Mouse (Mus musculus): Measurements from ENCODE around the gene Mettl26.

Mettl26 gene

DNA sequence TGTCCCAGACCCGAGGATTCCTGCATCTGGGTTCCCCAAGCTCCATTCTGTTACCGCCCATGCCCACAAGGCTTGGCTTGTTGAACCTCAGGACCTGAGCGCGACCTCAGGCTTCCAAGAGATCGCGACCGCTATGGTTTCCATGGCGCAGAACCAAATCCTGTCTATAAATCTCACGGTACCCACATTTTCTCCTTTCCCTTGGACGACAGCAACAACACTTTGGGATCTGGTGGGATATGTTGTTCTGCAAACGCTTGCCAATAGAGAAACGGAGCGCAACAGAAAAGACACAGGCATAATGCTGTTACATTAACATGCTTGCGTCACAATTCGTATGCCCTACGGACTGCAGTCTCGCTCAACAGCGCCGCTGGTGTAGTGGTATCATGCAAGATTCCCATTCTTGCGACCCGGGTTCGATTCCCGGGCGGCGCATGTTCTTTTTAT lies at the start of gene Mettl26:
Gene Mettl26, plus strand, starts transcription at position 354 of the 450 bp plus-strand sequence.
- peak; percentile 92 to 93 for DNase-seq

DNA sequence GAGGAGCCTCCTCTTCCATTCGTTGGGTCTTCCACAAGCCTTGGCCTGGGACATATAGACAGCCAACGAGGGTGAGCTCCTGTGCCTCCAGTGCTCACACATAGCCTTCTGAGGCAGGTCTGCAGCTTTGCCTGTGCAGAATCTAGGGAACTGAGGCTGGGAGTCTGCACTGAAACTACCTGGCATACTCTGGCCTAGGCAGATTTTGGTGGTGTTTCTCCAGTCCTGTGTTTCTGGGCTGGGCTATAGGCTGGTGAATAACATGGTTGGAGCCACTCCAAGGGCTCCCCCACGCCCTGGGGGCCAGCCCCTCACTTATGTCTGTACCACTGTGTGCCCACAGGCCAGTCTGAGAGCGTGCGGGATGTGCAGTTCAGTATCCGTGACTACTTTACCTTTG lies 49.6 kb upstream of the Mettl26 start:
- no peak for DNase-seq

DNA sequence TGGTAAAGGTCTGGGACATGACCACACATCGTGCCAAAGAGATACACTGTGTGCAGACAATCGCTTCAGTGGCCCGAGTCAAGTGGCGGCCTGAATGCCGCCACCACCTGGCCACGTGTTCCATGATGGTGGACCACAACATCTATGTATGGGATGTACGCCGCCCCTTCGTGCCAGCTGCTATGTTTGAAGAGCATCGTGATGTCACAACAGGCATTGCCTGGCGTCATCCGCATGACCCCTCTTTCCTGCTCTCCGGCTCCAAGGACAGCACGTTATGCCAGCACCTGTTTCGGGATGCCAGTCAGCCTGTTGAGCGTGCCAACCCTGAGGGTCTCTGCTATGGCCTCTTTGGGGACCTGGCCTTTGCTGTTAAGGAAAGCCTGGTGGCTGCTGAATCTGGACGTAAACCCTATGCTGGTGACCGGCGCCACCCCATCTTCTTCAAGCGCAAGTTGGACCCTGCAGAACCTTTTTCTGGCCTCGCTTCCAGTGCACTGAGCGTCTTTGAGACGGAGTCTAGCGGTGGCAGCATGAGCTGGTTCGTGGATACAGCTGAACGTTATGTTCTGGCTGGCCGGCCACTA lies 48.8 kb upstream of the Mettl26 start:
- no peak for DNase-seq

DNA sequence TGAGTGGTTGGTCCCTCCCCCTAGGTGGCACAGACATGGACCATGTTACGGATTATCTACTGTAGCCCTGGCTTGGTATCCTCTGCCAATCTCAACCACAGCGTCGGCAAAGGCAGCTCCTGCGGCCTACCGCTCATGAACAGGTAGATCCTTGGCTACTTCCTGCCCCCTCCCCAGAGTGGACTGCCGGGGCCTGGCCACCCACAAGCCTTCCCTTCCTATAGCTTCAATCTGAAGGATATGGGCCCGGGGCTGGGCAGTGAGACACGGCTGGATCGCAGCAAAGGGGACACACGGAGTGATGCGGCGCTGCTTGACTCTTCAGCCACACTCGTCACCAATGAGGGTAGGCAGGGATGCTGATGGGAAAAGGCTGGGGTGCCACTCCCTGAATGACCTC lies 47.9 kb upstream of the Mettl26 start:
- no peak for DNase-seq

DNA sequence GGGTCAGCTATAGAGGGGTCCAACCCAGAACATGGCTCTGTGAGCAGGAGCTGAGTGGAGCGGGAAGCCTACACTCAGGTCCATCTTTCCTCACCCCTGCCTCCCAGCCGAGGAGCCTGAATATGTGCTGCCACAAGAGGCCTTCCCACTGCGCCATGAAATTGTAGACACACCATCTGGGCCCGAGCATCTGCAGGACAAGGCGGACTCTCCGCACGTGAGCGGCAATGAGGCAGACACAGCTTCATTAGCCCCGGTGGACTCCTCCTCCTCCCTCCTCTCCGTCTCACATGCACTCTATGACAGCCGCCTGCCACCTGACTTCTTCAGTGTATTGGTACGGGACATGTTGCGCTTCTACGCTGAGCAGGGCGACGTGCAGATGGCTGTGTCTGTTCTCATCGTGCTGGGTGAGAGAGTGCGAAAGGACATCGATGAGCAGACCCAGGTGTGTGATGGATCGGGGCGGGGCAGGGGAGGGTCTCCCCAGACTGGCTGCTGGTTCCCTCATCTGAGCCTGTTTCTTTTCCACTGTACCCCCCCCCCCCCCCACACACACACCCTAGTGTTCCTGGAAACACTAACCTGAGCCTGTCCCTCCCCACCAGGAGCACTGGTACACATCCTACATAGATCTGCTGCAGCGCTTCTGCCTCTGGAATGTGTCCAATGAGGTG lies 47.2 kb upstream of the Mettl26 start:
- no peak for DNase-seq

DNA sequence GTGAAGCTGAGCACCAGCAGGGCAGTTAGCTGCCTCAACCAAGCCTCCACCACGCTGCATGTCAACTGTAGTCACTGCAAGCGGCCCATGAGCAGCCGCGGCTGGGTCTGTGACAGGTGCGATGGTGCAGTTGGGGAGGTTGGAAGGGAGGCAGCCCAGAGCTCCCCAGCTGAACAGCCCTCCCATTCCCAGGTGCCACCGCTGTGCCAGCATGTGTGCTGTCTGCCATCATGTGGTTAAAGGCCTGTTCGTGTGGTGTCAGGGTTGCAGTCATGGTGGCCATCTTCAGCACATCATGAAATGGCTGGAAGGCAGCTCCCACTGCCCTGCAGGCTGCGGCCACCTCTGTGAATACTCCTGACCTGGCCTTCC lies 46.7 kb upstream of the Mettl26 start:
- no peak for DNase-seq

DNA sequence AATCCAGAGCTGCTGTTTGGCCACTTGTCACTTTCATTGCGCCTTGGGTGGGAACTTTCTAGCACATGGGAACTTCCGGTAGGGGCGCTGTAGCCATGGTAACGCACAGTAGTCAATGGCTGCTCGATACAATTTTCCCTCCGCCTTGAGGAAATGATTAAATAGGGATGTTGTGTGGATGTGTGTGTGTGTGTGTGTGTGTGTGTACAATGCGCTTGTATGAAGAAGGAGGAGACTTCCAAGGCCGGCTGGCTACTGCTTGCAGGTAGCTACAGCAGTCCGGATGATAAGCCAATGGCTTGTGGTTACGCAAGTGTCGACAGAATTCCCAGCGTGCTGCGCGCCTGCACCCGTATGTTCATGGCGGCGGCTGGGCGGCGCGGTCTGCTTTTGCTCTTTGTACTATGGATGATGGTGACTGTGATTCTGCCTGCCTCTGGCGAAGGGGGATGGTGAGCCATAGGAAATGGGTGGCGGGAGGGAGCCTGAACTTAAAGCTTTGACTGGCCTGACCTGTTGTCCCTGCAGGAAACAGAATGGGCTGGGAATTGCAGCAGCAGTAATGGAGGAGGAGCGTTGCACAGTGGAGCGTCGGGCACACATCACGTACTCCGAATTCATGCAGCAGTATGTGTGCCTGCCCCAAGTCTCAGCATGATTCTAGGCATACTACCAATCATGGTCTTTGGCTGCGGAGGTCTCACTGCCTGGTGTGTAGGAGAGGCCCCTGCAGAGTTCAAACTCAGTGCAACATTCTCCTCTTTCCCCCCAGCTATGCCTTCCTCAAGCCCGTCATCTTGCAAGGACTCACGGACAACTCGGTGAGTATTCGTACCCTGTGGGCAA lies 45.9 kb upstream of the Mettl26 start, which contains the start of gene Jmjd8:
Gene Jmjd8, plus strand, starts transcription at position 156 of the 846 bp plus-strand sequence.
- DNase-seq, result peak; percentile 73 to 75

DNA sequence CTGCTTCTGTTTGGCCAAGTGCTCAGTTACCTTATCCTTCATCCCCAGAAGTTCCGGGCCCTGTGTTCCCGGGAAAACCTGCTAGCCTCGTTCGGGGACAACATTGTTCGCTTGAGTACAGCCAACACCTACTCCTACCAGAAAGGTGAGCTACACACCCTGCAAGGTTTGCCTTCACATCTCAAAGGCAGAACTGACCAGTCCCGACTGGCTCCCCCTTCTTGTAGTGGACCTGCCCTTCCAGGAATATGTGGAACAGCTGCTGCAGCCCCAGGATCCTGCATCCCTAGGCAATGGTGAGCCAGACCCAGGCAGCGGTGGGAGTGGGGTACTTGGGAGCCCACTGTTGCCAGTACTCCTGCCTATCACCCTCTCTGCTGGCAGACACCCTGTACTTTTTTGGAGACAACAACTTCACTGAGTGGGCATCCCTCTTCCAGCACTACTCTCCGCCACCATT lies 45.3 kb upstream of the Mettl26 start:
- DNase-seq, result no peak

DNA sequence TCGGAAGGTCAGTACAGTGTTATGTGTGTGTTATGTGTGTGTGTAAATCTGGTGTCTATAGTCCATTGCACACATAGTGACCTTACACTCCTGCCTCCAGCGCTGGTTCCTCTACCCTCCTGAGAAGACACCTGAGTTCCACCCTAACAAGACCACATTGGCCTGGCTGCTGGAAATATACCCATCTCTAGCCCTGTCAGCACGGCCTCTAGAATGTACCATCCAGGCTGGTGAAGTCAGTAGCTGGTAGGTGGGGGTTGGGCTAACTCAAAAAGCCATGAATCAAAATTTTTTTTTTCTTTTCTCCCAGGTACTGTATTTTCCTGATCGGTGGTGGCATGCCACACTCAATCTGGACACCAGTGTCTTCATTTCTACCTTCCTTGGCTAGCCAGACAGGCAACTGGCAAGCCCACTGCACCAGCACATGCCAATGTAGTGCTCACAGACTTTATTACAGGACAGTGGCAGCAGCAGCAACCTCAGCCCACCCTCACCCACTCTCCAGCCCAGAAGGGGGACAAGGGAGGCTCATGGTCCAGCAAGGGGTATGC lies 44.6 kb upstream of the Mettl26 start:
- DNase-seq, result no peak

DNA sequence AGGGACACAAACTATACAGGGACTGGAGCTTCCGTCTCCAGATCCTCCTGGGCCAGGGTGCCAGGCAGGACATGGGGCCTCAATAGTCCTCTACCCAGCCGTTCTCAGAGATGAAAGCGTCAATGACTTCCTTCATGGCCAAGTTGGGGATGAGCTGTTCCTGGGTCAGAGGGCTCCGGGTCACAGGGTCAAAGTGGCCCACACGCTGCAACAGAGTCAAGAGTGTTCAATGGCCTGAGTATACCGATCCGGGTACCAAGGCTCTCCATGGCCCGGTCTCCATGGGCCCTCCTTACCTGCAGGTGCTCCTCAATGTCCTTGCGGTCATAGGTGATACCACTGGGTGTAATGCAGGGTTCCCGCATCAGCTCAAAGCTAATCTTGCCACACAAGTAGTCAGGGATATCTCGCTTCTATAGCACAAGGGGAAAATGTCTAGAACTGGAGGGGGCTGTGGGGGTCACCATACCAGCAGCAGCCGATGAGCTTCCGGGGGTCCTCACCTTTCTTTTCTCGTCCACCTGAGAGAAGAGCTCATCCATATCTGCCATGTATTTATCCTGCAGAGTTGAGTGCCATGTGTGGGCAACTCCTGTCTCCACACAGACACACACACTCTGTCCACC lies 44.0 kb upstream of the Mettl26 start:
- DNase-seq, result no peak

DNA sequence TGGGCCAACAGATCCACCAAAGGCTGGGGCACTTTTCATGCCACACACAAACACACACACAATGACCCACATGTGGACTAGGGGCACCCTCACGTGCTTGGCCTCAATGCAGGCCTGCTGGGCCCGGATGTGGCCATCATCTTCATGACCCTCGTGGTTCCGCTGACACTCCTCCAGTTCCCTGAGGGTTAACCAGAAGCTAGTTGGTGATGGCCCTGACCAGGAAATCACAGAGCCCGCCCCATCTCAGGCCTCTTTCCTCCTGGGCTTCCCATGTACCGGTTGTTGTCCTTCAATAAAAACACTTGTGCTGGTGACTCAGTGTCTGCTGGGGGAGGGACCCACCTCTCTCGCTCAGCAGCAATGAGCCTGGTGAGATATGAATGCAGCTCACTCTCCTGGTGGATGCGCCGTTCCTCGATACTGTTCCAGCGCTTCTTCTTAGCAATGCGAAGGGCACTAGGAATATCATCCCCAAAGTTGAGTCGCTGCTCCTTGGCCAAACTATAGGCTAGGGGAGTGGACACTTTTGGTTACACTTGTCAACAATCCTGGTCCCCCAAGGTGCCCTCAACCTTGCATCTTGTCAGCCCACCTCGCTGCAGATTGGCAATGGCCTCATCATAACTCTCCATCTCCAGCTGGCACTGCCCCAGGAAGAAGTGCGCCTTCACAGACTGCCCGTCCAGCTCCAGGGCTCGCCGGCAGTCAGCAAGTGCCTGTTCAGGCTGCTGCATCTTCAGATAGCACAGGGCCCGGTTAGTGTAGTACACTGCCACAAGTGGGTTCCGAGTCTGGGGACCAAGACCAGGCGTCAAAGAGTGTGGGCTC lies 43.2 kb upstream of the Mettl26 start:
- no peak for DNase-seq

DNA sequence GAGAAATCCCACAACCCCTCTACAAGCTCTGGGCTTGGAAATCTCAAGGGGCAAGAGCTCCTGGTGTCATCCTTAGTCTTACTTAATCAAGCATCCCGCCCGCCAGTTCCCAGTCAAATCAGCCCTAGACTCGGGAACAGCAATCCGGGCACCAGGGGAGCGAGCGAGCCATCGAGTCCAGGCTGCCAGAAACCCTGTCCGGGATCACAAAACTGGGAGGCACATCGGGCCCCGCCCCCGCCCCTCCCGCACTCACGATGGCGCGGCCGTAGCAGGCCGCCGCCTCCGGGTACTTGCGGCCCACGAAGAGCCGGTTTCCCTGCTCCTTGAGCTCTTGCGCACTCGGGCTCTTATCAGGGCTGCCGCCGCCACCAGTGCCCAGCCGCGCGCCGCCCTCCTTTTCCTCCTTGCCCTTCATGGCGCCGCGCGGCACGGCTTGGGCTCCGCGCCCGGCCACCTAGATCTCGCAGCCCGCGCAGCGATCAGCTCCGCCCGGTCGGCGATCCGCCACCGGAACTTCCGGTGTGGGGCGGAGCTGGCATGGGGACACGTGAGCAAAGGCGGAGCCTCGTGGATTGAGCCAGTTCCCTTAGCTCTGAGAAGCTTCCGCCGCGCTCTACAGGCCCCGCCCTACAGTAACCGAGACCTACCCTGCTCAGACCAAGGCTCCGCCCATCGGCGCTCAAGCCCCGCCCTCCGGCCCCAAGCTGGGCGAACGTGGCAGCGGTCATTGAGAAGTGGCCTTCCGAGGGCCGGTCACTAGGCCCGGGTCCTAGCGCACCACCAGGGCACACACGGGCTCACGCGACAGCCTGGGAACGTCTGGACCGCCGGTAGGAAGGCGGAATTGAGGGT lies 42.2 kb upstream of the Mettl26 start:
- peak; percentile 99 to 100 for DNase-seq

DNA sequence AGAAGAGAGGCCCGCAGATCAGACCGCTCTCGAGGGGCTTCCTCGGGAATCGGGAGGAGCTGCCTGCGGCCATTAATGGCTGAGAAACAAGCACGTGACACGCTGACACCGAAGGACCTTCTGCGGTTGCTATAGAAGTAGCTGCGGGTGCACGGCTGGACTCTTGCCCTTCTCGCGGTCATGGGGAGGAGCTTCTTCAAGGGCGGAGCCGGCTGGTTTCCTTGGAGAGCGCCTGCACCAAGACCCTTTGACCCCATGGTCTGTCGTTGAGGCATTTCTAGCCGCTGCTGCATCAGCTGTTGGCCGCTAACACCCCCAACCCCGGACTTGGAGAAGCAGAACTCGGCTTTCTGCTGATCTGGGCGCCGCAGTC lies 41.6 kb upstream of the Mettl26 start, which contains the start of gene Stub1:
Gene Stub1, minus strand, starts transcription at position 114 of the 373 bp plus-strand sequence.
- peak; percentile 94 to 95 for DNase-seq

DNA sequence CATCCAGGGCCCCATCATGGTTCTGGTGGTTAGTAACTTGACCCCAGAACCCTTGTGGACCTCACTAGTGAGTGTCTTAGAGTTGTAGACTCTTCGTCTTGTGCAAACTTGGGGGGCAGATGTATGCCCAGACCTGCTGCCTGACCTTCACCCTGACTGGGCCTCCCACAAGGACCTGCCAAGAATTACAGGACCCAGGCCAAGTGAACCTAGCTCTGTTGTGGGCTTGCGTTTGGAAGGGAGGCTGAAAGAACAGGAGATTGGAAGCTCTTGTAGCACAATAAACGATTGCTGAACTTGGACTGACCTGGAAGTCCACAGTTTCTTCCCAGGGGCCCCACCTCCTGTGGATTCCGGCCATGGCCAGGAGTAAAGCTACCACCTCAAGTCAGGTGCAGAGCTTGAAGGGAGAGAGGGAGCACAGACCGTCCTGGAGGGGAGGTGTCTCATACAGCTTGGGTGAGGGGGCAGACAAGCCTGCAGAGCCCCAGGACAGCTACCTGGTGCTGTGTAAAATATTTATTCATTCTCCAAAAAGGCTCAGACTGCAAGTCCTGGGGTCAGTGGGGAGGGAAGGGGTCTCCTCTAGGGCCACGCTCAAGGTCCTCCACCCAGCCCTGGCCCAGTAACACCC lies 40.8 kb upstream of the Mettl26 start:
- DNase-seq, result peak in 1 of 2 experiments; percentile 53

DNA sequence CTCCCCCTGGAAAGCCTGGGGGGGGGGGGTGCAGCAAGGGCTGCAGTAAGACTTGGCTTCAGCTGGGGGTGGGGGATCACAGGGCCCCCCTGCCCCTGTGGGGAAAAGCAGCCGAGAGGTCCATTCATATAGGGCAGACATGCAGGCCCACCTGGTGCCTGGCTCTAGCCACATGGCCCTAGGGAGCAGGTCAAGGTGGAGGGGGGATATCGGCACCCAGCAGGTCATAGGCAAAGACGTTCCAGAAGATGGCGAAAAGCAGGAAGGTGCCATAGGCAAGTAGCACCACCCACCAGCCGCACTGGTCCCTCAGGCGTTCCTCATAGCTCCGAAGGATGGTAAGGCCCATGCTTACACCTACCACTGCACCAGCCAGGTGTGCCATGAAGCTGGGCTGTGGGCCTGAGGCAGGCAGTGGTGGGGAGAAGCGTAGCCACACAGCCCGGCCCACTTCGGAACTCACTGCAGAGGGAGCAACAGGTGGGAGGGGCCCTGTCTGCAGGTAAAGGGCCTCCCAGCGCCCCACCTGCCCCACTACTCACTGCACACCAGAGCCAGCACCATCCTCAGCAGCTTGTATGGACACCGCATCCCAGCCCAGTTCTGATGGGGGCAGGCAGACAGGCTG lies 40.2 kb upstream of the Mettl26 start:
- no peak for DNase-seq

DNA sequence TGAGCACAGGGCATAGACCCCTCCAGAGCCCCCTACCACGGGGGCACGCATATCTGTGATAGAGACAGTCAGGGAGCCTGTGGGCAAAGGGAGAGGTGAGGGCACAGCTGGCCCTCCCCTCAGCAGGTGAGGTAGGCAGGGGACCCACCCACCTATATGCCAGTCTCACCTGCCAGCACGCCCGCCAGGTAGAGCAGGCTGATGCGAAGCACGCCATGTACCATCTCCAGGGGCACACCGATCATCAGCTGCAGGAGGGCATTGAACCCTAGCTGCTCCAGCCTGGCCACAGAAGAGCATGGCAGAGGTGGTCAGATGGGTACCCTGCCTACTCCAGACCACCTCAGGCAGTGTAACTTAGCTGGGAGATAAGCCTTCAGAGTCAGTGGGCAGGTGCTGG lies 39.6 kb upstream of the Mettl26 start:
- no peak for DNase-seq

DNA sequence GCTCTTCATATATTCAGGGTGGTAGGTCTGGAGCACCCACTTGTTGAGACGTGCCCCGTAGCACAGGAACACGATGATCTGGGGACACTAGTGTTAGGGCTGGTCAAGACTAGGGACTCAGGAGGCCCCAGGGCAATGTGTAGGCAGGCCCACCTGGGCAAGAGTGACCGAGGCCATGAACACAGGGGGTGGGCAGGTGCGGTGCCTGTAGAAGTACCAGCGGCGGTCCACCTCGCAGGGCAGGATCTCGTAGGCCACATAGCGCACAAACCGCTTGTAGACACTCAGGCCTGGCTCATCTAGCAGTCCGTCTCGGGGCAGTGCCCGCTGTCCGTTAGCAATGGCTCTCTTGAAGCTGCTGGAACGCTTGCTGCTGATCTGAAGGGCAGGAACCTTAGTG lies 39.1 kb upstream of the Mettl26 start:
- DNase-seq, result no peak

DNA sequence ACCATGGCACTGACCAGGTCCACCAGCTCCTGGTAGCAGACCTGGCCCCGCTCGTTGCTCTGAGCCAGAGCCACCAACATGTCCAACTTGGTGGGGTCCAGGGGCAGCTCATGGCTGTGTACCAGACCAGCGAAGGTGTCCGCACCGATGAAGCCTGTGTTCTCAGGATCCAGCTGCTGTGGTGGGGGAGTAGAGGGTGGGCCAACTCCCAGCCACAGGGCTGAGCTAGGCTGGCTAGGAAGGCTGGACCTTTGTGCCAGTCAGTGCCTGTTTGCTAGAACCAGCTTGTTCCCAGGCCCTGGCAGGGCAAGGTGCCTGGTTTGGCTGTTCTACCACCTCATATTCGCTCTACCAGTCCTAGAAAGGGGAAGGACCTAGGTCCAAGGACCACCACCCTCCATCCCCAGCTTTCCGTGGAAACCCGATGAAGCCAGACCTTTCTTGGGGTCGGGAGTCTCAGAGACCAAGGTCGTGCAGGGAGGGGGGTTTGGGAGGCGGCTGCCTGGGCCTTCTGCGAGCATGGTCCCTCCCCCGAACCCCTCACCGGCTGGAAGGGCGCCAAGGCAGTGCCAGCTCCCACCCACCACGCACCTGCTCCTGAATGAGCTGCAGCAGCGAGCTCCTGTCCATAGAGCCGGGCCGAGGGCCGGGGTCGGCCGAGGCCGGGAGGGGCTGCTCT lies 38.3 kb upstream of the Mettl26 start:
- no peak for DNase-seq

DNA sequence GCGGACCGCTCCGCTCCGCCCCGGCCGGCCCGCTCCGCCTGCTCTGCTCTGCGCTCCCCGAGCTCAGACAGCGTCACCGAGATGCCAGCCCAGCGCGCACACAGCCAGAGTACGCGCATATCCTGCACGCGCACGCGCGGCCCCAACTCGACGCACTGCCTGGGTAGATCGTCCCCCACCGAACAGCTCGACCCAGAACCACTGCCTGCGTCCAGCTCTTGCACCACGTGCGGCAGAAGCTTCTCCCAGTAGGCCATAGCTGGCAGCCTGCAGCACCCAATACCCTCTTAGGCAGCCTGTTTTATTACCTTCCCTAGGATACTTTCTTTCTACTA lies 37.8 kb upstream of the Mettl26 start, which contains the start of gene Rhbdl1:
Gene Rhbdl1, minus strand, starts transcription at position 220 of the 335 bp plus-strand sequence.
- DNase-seq, result peak; percentile 57 to 64

Data from lung, adult 18-20 months (tissue).